Mouse (Mus musculus): ENCODE measurements around the gene Poc1a.

DNA sequence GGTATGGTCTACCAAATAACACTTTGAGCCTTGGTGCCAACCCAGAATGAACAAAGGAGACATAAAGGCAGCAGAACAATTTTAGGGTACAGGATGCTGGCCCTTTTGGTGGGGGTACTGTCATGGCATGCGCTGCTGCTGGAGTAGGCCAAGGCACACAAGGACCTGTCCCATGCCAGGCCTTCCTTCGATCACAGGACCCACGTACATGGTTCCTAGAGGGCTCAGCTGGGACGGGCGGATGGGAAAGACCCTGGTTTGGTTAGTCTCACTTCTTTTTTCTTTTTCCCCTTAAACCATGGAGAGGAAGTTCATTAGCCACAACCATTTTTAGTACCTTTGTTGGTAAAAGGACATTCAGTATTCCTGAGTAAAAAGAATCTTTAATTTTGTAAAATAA, 27.3 kb downstream of the Poc1a start:
- no peak for TF ChIP-seq CTCF (conservative IDR thresholded peaks at IDR 0.05; ENCODE audit: low read length)
- TF ChIP-seq NANOG (IDR thresholded peaks at IDR 0.05; ENCODE audit: borderline replicate concordance, low read length), result no peak
- no peak for TF ChIP-seq POU5F1 (IDR thresholded peaks at IDR 0.05; ENCODE audit: borderline replicate concordance, low read length)

Data from E14TG2a.4 (cell line).